Mouse (Mus musculus): ENCODE measurements at regions not wholly inside any gene's neighbourhood (a gene's known extent, or its start where the extent isn't known, plus 50 kb on each side); places are given as distances from the start of the nearest gene placed in this dataset.

DNA sequence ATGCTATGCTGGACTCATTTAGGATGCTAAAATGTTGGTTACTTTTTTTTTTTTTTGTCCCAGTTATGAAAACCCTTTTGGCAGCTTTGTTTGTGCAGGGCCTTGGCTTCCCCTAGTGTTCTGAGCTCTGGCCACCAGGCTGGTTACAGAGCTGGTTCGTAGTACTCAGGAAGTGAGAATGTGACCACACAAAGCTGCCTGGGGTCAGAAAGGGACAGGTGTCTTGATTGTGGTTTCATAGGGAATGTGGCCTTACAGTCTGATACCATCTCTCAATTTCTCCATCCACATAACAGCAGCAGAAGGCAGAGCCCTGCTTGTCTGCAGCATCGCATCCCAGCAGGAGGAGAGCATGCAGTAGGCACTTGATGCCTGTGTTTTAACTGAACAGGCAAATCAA is 282.9 kb upstream of the Map3k7 start:
- TF ChIP-seq REST (IDR thresholded peaks at IDR 0.05; ENCODE audit: insufficient read depth, insufficient read length) (no peak), TCF12 (IDR thresholded peaks at IDR 0.05; ENCODE audit: insufficient read depth, poor library complexity, severe bottlenecking) (no peak), MAX (IDR thresholded peaks at IDR 0.05; ENCODE audit: low read depth) (no peak)
